Mouse (Mus musculus) testis, postnatal 14 days (tissue): ENCODE results near the gene Klf16.
"Not testable (repeated sequence)": the region's sequence is repeated elsewhere in the genome, so short reads cannot be mapped to it uniquely, and the experiment has no call there.

Source experiments
- DNase-seq: peaks from one replicate; pipeline ENCODE4 v3.0.0; 2021; ENCODE audit warnings: low spot score

Gene Klf16

GRCm38 (mm10) chr10:80605721-80606120 lies 28.6 kb upstream of the Klf16 start, which contains the start of gene Gm49322:
Gm49322 (plus strand) TSS chr10:80606021.
- not testable (repeated sequence) for DNase-seq

- no peak for DNase-seq
These were observed 27.9 kb upstream of the Klf16 start for GRCm38 (mm10) chr10:80604988-80605387.

- no peak for DNase-seq
These were observed 26.9 kb upstream of the Klf16 start for GRCm38 (mm10) chr10:80604001-80604509.

DNA sequence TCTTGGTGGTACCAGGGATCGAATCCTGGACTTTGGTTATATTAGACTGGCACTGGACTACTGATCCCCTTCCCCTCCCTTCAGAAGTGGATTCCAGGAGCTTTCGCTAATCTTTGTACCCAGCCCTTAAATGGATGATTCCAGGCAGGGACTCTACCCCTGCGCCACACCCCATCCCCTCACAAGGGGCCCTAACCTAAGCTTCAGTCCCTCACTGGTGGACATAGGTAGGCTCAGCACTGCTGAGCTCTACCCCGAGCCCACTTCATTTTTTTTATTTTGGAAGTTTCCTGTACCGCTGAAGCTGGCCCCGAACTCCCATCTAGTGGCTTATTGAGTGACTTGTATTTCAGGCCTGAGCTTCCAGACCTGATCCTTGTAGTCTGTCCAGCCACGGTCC lies 26.2 kb upstream of the Klf16 start:
- no peak for DNase-seq

DNA sequence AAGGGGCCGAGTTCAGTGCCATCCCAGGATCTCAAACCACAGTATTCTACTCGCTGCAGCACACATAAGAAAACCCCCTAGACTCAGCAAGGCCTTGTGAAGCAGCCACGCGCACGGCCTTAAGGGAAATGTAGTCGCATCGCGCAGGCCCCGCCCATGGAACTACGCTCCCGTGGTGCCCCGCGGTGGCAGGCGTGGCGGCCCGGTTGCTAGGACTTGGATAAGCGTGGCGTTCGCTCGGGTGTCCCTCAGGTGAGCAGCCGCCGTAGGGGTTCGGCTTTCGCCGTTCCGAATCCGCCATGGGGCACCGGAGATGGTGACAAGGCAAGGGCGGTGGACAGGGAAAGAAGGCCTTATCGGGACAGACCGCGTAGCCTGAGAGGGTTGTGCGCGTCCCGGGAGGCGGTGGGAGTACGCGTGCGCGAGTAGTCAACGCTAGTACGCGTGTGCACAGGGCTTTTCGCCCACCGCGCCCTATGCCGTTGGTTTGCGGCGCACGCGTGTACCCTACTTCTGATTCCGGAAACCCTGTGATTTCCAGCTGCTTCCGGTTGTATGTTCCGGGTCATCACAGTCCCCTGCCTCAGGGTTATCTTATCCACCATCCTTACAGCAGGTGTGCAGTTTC lies 25.7 kb upstream of the Klf16 start, which contains the start of the genes Scamp4 and Adat3:
Scamp4 (plus strand) TSS at position 175 of the 628 bp plus-strand sequence.
Adat3 (plus strand) TSS at position 183 of the 628 bp plus-strand sequence.
- peak; percentile 93 for DNase-seq

DNA sequence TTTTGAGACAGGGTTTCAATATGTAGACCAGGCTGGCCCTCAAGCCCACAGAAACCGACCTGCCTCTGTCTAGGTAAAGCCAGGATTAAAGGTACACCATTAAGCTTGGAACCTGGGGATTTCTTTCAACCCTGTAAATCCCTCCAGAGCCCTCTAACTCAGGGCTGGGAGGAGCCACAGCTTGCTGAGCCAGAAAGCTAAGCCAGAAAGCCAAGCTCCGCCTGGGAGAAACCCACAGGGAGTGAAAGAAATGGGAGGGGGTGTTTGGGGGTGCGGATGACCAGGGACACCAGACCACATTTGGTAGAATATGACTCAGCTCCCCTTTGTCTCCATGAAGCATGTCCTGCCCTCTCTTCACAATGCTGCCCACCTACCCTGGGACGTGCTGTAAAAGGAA lies 19.2 kb upstream of the Klf16 start:
- no peak for DNase-seq

DNA sequence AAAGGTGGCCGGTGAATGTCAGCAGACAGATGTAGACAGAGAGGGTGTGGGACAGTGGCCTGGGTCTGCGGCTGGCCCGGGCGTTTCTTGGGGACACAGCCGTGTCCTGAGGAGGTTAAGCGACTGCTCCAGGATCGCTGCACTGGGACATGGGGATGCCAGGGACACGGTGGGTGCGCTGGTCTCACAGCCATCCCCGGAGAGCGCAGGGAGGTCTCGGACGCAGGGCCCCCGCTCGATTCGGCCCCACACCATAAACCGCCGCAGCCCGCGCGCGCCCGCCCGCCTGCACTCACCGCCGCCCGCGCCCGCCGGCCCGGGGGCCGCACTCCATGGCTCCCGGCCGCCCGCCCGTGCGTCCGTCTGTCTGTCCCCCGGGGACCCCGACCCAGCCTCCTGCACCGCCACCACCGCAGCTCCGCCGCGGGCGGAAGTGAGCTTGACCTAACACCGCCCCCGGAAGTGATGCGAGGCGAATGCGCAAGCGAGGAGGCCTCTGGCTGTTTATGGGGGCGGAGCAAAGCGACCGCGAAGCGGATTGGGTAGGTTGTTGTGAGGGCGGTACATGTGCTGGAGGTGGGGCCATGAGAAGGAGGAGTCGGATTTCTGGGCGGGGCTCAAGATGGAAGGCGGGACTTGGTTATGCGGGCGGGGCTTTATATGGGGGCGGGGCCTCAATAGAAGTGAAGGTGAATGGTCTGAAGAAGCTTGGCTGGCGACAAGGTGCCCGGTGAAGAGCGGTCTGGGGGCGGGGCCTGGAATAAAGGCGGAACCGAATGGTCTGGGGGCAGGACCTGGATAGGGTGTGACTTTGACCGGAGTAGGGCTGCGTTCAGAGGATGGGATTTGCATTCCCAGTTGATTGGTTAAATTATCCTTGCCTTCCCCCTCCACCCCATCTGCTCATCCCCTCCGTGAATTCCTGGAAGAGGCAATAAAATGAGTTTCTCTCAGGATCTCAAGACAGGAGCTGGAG lies 13.0 kb upstream of the Klf16 start, which contains the start of gene Abhd17a:
Abhd17a (minus strand) TSS at position 463 of the 976 bp plus-strand sequence.
- peak; percentile 98 for DNase-seq

- no peak for DNase-seq
These were observed 12.2 kb upstream of the Klf16 start for GRCm38 (mm10) chr10:80589127-80589878.

DNA sequence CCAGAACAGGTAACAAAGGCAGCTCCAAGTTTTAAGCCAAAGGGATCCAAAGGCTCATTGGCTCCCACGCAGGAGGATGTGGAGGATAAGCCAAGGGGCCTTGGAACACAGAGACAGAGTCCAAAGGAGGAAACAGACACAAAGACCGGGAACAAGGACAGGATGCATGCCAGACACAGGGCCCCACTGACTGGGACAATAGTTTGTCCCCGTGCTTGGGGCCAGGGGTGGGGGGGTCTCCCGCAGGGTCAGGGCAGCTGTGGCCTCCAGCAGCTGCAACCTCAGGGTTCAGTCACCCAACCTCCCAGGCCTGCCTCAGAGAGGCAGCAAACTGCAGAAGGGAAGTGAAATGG lies 10.2 kb upstream of the Klf16 start:
- DNase-seq: peak; percentile 68

GRCm38 (mm10) chr10:80586407-80587304 lies 9.5 kb upstream of the Klf16 start:
- DNase-seq: no peak

DNA sequence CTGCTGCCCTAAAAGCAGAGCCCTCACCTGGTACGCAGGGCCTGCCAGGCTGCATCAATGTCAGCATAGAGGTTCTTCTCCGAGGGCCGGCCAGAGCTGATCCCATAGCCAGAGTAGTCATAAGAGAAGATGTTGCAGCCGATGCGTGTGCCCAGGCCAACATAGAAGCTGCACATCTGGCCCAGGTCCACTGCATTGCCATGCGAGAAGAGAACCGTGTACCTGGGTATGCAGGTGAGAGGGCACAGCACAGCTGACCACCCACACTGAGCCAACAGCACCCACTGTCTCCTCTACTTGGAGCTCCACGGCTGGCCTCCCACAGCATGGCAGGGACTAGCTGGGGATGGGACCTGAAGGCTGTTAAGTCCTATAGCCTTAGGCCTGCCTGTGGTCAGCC lies 8.5 kb upstream of the Klf16 start:
- no peak for DNase-seq

DNA sequence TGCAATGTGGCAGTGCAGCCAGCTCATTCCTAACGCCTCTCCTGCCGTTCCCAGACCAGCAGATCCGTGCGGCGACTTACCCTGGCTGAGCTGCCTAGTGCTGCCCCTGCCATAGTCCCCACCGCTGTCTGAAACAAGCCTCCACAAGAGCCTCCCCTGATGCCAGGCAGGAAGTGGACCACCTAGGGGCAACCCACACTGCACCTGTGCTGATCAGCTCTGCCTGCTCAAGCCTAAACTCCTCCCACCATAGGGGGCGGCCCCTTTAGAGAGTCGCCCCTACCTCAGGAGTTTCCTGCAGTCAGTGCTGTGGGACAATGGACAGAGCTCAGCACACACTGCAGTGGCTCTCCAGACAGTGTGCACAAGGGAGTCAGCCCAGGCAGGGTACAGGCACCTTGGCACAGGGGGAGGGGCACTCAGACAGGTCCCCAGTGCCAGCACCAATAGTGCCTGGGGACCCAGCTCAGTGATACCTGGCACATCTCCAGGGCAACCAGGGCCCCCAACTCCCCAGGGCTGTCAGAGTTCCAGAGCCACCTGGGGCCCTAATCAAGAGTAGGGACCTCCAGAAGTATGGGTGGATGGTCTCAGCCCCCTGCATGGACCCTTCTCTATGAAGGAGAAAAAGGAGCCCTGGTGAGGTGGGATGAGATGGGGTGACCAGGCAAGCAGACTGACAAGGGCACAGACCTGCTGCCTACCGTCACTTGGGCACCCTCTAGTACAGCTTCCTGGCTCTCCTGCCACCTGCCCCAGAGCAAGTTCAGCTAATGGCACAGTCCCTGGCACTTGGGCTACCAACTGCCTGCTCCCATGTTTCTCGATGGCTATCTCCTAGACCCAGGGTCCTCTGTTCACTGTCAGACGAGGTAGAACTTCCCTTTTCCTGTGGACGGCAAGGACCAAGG lies 7.8 kb upstream of the Klf16 start:
- DNase-seq: no peak

GRCm38 (mm10) chr10:80584045-80584488 lies 6.9 kb upstream of the Klf16 start:
- no peak for DNase-seq

GRCm38 (mm10) chr10:80583047-80583446 lies 5.9 kb upstream of the Klf16 start:
- DNase-seq: no peak

GRCm38 (mm10) chr10:80578911-80579310 lies 1.8 kb upstream of the Klf16 start:
- DNase-seq: no peak

- DNase-seq: peak; percentile 75
These were observed 1.1 kb upstream of the Klf16 start for GRCm38 (mm10) chr10:80578131-80578750.

DNA sequence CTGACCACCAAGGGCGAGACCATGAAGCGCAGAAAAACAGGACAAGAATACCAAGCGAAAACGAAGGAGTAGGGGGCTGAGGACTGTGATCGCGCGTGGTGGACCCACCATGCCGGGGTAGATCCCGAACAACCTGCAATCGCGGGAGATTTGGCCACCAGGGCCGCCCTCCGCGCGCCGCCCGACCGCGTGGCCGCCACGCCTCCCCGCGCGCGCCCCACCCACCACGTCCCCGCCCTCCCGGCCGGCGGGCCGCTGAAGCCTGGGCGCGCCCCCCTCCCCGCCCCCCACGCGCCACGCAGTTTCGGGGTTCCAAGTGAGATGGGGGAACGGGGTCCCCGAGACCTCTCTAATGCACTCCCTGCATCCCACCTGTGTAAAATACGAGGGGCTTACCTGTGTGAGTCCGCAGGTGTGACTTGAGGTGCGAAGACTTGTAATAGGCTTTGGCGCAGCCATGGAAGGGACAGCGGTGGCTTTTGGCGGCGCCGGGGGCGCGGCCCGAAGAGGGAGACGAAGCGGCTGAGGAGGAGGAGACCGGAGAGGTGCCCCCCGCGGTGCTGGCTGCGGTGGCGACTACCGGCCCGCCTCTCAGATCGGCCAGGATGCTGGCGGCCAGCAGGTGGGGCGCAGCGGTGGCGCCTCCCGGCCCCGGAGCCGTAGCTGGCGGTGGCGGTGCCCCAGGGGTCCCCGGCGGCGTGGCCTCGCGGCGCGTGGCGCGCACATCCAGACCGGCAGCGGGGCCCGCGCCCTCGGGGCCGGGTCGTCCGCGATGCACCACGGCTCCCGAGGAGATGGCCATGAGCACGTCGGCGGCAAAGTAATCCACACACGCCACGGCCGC lies 548 bp downstream of the Klf16 start:
- DNase-seq: peak; percentile 58

GRCm38 (mm10) chr10:80575925-80576324 lies 1.2 kb downstream of the Klf16 start:
- DNase-seq: no peak
